Mouse (Mus musculus): ENCODE data around the gene Mpp2. TPM values are rescaled to one million over a fixed set of nuclear protein-coding genes. Genes with fewer than 3 reads are reported as not detected.

Mpp2 gene
- polyA plus RNA-seq, 2 experiments = 7.4 to 11.9 TPM

DNA sequence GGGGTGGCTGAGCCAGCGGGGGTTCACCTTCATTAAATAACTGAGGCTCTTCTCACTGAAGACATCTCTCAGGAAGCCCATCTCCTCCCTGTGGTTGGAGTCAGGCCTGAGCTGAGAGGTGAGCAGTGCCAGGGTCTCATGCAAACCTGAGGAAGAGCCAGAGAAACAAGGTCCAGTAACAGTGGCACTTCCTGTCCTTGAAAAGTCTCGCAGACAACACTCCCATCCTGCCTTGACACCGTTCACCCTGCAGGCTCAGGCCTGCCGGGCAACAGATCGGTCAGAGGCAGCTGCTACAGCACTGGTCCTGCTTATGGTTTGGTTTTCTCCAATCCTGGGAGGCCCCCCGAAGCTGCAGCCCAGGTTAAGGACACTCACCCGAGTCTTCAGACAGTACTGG, 63.0 kb downstream of the Mpp2 start:
- Histone ChIP-seq H3K4me2 (ENCODE audit: low read depth) (no peak overlapping the region), H3K27me3 (ENCODE audit: control insufficient read depth, insufficient read depth, low read length) (peaks cover 35% of the 10 kb centered on the region)
- WGBS (ENCODE audit: insufficient replicate concordance) = 35% methylated on average over 7 of the region's 7 CpGs

DNA sequence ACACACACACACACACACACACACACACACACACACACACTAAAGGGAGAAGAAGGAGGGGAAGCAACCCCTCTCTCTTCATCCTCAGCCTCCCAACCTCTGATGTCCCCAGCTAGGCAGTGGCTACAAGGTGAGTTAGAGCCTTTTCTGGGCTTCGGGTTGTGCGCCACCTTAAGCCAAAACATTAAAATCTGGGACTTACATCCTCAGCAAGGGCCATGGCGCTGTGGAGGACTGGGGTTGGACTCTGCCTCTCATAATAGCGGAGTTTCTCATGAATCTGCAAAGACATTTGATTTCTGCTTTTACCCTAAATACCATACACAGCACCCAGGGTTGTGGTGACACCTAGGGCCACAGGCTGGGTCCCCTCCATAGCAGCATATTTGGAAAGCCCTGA, 63.4 kb downstream of the Mpp2 start:
- H3K4me3 ChIP-seq (ENCODE audit: insufficient read depth in 1 of 2, low read depth in 2 of 2, low read length in 2 of 2) = no peak overlapping the region
- no peak for DNase-seq (ENCODE audit: low read depth in 3 of 3, low spot score in 3 of 3)
- H3K36me3 ChIP-seq (replicated peaks; ENCODE audit: control insufficient read depth, insufficient read depth, low read depth) = no peaks in the 10 kb centered on the region
- no peak overlapping the region for H3K4me2 ChIP-seq (ENCODE audit: low read depth)
- TF ChIP-seq EP300 (IDR thresholded peaks at IDR 0.05; ENCODE audit: low read depth) = no peak
- no peak for TF ChIP-seq CTCF (IDR thresholded peaks at IDR 0.05; ENCODE audit: low read depth)
- no peaks in the 10 kb centered on the region for H3K9me3 ChIP-seq (ENCODE audit: control insufficient read depth, low read length)
- H3K4me1 ChIP-seq (replicated peaks; ENCODE audit: control insufficient read depth in 2 of 2, insufficient read depth in 2 of 2, low read length in 1 of 2) = peaks cover 6% of the 10 kb centered on the region in 2 experiments; a peak in 3 of 4 replicates
- H3K27ac ChIP-seq = no peak overlapping the region
- 64% methylated on average over 4 of the region's 4 CpGs for WGBS (ENCODE audit: insufficient replicate concordance)
- ATAC-seq (ENCODE audit: insufficient read depth) = no peak
- no peak overlapping the region for H3K9ac ChIP-seq (replicated peaks)
- peaks cover 35% of the 10 kb centered on the region for H3K27me3 ChIP-seq (ENCODE audit: control insufficient read depth, insufficient read depth, low read length)

More for the DNA sequence above, 63.0 kb downstream of the Mpp2 start:
- H3K27ac ChIP-seq = no peak overlapping the region
- H3K4me1 ChIP-seq (replicated peaks; ENCODE audit: control insufficient read depth in 2 of 2, insufficient read depth in 2 of 2, low read length in 1 of 2) = peaks cover 6 to 7% of the 10 kb centered on the region in 2 experiments; a peak in 3 of 4 replicates
- no peak for TF ChIP-seq CTCF (IDR thresholded peaks at IDR 0.05; ENCODE audit: low read depth)
- TF ChIP-seq EP300 (IDR thresholded peaks at IDR 0.05; ENCODE audit: low read depth) = no peak
- H3K4me3 ChIP-seq (ENCODE audit: insufficient read depth in 1 of 2, low read depth in 2 of 2, low read length in 2 of 2) = no peak overlapping the region
- H3K36me3 ChIP-seq (replicated peaks; ENCODE audit: control insufficient read depth, insufficient read depth, low read depth) = no peaks in the 10 kb centered on the region
- no peaks in the 10 kb centered on the region for H3K9me3 ChIP-seq (ENCODE audit: control insufficient read depth, low read length)
- no peak overlapping the region for H3K9ac ChIP-seq (replicated peaks)
- DNase-seq (ENCODE audit: low read depth in 3 of 3, low spot score in 3 of 3) (no peak), ATAC-seq (ENCODE audit: insufficient read depth) (no peak)

GRCm38 (mm10) chr11:102024084-102024758, 64.1 kb downstream of the Mpp2 start:
- WGBS (ENCODE audit: insufficient replicate concordance) = 58% methylated on average over 6 of the region's 6 CpGs
- Histone ChIP-seq H3K36me3 (replicated peaks; ENCODE audit: control insufficient read depth, insufficient read depth, low read depth) (no peaks in the 10 kb centered on the region), H3K9me3 (ENCODE audit: control insufficient read depth, low read length) (no peaks in the 10 kb centered on the region), H3K27me3 (ENCODE audit: control insufficient read depth, insufficient read depth, low read length) (peaks cover 35% of the 10 kb centered on the region), H3K4me2 (ENCODE audit: low read depth) (no peak overlapping the region), H3K4me3 (ENCODE audit: insufficient read depth in 1 of 2, low read depth in 2 of 2, low read length in 2 of 2) (no peak overlapping the region), H3K9ac (replicated peaks) (no peak overlapping the region), H3K27ac (no peak overlapping the region), H3K4me1 (replicated peaks; ENCODE audit: control insufficient read depth in 2 of 2, insufficient read depth in 2 of 2, low read length in 1 of 2) (peaks cover 1 to 4% of the 10 kb centered on the region in 2 experiments; a peak in 3 of 4 replicates)
- no peak for TF ChIP-seq CTCF (IDR thresholded peaks at IDR 0.05; ENCODE audit: low read depth)
- no peak for DNase-seq (ENCODE audit: low read depth in 3 of 3, low spot score in 3 of 3)
- no peak for ATAC-seq (ENCODE audit: insufficient read depth)

DNA sequence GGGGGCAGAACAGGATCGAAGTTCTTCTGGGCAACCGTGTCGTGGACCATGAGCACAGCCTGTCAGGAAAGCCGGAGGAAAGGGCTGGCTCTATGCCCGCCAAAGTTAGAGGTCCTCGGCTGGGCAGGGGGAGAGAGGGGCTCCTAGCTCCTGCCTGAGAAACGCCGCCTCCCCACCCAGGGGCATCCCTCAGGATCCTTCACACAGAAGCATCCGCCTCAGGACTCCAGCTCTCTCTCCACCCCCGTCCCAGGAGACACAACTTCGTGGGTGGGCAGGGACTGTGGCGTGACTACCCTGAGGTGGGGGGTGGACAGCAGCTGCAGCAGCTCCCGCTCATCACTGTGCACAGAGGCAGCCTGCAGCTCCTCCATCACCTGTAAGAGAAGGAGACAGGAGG, 64.9 kb downstream of the Mpp2 start:
- no peaks in the 10 kb centered on the region; a peak in 1 of 4 replicates for H3K4me1 ChIP-seq (replicated peaks; ENCODE audit: control insufficient read depth in 2 of 2, insufficient read depth in 2 of 2, low read length in 1 of 2)
- DNase-seq (ENCODE audit: low read depth in 3 of 3, low spot score in 3 of 3) (no peak), ATAC-seq (ENCODE audit: insufficient read depth) (no peak)
- no peak overlapping the region for H3K4me2 ChIP-seq (ENCODE audit: low read depth)
- H3K27me3 ChIP-seq (ENCODE audit: control insufficient read depth, insufficient read depth, low read length) = peaks cover 35% of the 10 kb centered on the region
- no peaks in the 10 kb centered on the region for H3K36me3 ChIP-seq (replicated peaks; ENCODE audit: control insufficient read depth, insufficient read depth, low read depth)
- H3K27ac ChIP-seq = no peak overlapping the region
- no peak overlapping the region for H3K4me3 ChIP-seq (ENCODE audit: insufficient read depth in 1 of 2, low read depth in 2 of 2, low read length in 2 of 2)
- no peaks in the 10 kb centered on the region for H3K9me3 ChIP-seq (ENCODE audit: control insufficient read depth, low read length)
- WGBS (ENCODE audit: insufficient replicate concordance) = 75% methylated on average over 13 of the region's 13 CpGs
- H3K9ac ChIP-seq (replicated peaks) = no peak overlapping the region
- TF ChIP-seq CTCF (IDR thresholded peaks at IDR 0.05; ENCODE audit: low read depth) (no peak), EP300 (IDR thresholded peaks at IDR 0.05; ENCODE audit: low read depth) (no peak)

GRCm38 (mm10) chr11:102021196-102021595, 67.1 kb downstream of the Mpp2 start:
- no peak for ATAC-seq (ENCODE audit: insufficient read depth)
- H3K9ac ChIP-seq (replicated peaks) = no peak overlapping the region
- H3K27me3 ChIP-seq (ENCODE audit: control insufficient read depth, insufficient read depth, low read length) = peaks cover 15% of the 10 kb centered on the region
- H3K9me3 ChIP-seq (ENCODE audit: control insufficient read depth, low read length) = no peaks in the 10 kb centered on the region
- H3K4me3 ChIP-seq (ENCODE audit: insufficient read depth in 1 of 2, low read depth in 2 of 2, low read length in 2 of 2) = no peak overlapping the region
- H3K4me1 ChIP-seq (replicated peaks; ENCODE audit: control insufficient read depth in 2 of 2, insufficient read depth in 2 of 2, low read length in 1 of 2) = no peaks in the 10 kb centered on the region
- DNase-seq (ENCODE audit: low read depth in 3 of 3, low spot score in 3 of 3) = no peak
- WGBS (ENCODE audit: insufficient replicate concordance) = 60% methylated on average over 5 of the region's 5 CpGs
- no peaks in the 10 kb centered on the region for H3K36me3 ChIP-seq (replicated peaks; ENCODE audit: control insufficient read depth, insufficient read depth, low read depth)
- H3K27ac ChIP-seq = no peak overlapping the region
- TF ChIP-seq EP300 (IDR thresholded peaks at IDR 0.05; ENCODE audit: low read depth) (no peak), CTCF (IDR thresholded peaks at IDR 0.05; ENCODE audit: low read depth) (no peak)
- no peak overlapping the region for H3K4me2 ChIP-seq (ENCODE audit: low read depth)
